Mouse (Mus musculus): ENCODE measurements around the gene Icam2.

Gene Icam2

DNA sequence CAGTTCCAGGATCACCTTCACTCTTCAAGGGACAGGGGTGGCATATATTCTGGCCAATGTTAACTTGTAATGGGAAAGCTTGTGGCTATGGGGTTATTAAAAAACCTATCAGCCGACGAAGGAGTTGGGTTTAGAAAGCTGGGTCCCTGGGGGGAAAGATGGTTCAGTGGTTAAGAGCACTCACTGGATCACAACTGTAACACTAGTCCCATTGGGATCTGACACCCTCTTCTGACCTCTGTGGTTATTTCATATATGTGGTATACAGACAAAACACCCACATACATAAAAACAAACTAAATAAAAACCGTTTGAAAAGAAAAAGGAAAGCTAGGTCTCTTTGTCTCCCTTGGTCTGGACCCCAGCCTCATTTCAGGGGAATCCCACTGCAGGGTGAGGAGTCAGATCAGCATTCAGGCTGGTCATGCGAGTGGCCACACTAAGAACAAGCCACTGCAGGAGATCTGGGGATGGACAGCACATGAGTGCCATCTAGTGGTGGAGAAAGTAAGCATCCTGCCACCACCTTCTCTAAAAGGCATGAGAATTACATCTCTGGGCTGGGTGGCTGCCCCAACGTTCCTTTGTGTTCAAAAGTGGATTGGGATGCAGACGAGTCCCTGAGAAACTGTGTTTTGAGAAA lies 3.8 kb upstream of the Icam2 start:
- peak; percentile 81 for DNase-seq (ENCODE audit: low read depth, low spot score)

DNA sequence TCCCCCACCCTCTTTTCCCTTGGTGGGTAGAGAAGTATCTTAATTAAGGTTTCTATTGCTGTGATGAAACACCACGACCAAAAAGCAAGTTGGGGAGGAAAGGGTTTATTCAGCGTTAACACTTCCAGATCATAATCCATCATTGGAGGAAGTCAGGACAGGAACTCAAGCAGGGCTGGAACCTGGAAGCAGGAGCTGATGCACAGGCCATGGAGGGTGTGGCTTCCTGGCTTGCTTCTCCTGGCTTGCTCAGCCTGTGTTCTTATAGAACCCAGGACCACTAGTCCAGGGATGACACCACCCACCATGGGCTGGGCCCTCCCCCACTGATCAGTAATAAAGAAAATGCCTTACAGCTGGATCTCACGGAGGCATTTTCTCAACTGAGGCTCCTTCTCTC lies 2.9 kb upstream of the Icam2 start:
- DNase-seq (ENCODE audit: low read depth, low spot score): no peak

DNA sequence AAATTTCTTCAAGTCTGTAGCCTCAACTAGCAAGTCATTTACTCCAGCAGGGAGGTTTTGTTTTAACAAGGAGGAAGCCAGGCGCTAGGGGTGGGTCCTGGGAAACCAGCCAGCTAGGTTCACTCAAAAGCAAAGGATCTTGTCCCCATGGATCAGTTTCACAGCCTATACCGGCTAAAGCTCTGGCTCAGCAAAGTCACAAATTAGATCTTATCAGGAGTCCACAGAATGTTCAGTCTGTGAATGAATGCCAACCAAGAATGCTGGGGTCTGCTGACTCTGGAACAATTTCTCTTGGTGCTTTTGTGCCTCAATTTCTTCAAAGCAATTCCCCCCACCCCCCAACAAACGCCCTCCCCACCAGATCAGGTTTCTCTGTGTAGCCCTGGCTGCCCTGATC lies 1.7 kb upstream of the Icam2 start:
- no peak for DNase-seq (ENCODE audit: low read depth, low spot score)

DNA sequence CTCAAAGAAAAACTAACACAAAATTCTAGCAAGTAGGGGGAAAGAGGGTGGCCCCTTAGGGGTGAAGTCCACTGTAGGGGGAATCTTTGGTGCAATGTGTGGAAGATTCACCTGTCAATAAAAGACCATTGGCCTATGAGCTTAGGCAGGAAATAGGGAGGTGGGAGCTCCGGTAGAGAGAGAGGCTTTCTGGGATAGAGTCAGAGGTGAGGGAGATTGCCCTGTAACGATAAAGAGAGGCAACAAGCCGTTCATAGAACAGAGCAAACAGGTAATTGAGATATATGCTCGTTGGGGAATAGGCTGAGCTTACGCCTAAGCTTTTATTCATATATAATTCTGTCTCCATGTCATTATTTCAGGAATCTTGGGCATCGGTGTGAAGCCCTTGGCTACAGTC lies 855 bp downstream of the Icam2 start:
- DNase-seq (ENCODE audit: low read depth, low spot score): no peak

DNA sequence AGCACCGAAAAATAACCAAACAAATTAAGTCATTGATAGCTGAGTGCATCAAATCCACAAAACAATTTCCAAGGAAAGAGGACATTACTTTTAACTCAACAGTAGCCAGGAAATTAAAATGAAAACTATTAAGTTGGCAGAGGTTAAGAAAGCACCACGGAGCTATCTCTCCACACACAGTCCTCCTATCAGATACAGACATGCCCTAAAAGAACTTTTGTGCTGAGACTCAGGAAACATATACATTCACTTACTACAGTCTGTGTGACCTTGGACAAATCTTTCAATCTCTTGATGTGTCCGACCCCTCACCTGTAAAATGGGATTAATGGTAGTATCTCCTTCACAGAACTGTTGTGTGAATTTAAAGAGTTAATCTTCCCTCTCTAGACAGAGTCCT lies 1.5 kb downstream of the Icam2 start:
- no peak for DNase-seq (ENCODE audit: low read depth, low spot score)

DNA sequence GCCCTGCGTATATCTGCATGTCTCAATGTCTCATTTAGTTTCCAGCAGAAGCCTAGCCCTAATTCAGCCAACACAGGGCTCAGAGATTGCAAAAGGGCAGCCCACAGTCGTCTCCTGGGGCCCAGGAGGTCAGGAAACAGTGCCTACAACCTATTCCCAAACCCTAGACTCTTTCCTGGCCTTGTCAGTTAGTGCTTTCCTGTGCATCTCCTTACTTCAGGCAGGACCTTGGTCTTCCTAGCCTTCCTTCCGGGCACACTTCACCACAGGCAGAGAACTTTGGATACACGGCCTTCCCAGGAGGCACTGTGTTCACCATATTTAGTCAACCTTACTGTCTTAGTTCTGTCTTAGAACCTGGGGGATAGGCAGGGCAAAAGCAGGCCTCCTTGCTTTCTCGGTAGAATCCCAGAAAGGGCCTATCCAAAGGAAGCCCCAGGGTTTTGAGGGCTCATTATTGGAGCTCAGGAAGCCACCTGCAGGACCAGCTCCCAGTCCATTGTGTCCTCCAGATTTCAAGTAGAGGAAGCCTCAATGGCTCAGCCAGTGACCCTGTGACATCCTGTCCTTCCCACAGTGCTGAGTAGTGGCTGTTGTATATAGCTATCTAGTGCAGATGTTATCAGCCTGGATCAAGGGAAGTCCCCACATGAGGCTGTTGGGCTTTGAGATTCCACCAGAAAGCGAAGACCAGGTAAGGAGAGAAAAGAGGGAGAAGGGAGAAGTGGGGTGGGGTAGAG lies 4.7 kb downstream of the Icam2 start:
- no peak for DNase-seq (ENCODE audit: low read depth, low spot score)

DNA sequence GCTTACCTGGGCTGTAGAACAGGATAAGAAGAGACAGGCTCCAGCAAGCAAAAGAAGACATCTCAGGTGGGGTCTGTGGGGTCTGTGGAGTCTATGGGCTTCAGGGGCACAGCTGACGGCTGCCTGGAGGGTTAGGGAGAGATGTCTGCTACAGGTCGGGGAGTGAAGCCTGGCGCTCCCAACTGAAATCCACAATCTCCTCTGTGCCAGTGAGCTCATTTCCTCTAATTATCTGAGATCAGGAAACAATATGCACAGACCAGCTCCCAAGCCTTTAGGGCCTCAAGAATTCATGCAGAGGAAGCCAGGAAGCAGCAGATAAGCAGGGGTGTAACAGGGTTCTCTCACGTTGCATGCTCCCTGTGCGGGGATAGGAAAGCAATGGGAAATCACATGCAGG lies 5.5 kb downstream of the Icam2 start:
- DNase-seq (ENCODE audit: low read depth, low spot score): no peak

DNA sequence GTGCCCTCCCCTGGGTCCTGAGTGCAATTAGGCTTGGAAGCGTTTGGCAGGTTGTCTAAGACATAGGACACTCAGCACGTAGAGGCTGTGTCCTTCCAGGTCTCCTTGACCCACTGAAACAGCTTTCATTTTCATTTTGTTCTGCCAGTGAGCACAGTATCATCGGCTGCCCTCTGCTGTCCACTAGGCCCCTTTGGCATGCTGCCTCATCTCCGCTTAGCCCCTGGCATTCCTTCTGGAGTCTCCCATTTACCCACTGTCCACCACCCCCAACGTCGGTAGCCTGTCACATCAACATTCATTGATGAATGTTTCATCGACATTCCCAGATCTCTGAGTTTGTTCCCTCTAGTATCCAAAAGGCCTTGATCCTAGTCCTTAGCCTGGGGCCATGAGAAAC lies 6.0 kb downstream of the Icam2 start:
- DNase-seq (ENCODE audit: low read depth, low spot score): no peak

DNA sequence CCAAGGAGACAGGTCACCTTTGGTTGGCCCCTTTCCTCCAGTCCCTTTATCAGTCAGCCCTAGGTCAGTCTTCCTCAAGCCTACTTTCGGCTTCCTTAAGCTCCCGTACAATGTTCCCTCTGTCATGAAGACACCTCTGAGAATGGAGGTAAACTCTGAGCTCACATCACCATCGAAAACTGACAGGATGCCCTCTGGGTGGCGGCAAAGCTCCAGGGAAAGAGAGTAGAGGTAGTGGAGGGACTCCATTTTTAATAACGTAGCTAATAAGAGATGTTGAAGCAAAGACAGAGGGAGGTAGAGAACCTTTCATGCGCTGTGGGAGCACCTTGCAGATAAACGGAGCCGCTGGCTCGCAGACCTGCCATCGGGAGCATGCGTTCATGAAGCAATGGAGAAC lies 6.9 kb downstream of the Icam2 start:
- DNase-seq (ENCODE audit: low read depth, low spot score): no peak

DNA sequence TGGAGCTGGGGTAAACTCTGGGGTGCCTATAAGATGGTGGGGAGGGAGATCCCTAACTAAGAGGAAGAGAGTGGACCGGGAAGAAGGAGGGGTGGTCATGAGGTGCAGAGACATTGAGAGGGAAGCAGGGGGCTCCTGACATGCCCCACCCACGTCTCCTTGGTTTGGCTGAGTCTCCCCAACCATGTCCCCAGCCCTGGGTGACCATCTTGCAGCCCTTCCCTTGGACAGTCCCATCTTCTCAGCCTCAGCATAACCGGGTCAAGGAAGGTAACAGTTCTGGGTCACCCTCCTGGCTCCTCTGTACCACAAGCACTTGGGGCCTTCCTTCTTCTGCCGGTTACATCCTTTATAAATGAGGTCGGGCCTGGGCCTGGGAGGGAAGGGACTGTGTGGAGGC lies 12.9 kb downstream of the Icam2 start:
- no peak for DNase-seq (ENCODE audit: low read depth, low spot score)

DNA sequence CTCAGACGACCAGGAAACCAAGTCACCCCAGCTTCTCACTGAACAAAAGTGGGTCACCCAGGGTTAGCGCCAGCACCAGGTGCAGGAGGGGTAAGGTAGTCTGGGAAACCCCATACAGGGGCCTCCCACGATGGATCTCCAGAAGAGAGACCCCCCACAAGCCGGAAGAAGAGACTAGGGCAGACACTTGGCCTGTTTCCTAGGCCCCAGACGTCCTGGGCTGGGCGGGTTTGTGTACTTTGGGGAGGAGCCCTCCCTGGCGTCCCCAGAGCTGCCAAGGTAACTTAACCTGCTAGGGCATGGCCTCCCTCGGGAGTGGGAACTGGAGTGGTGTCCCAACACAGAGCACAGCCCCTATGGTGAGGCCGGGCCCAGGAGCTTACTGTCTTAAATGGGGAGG lies 13.3 kb downstream of the Icam2 start:
- DNase-seq (ENCODE audit: low read depth, low spot score): no peak

DNA sequence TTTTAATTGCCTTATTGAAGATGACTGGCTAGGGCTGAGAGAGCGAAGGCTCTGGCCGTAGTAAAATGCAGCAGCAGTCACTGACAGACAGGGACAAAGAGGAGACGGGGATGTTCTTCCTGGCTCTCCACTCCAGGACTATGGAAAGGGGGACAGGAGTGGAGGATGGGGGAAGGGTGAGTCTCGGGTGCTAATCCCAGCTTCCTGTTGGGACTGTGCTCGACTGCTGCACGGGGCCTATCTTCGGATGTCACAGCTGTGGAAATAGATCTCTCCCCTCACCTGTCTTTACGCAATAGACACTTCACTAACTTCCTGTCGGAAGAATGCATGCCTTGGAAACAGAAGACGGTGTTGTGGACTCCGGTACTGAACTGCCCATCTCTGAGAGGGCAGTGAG lies 13.9 kb downstream of the Icam2 start:
- DNase-seq (ENCODE audit: low read depth, low spot score): no peak

DNA sequence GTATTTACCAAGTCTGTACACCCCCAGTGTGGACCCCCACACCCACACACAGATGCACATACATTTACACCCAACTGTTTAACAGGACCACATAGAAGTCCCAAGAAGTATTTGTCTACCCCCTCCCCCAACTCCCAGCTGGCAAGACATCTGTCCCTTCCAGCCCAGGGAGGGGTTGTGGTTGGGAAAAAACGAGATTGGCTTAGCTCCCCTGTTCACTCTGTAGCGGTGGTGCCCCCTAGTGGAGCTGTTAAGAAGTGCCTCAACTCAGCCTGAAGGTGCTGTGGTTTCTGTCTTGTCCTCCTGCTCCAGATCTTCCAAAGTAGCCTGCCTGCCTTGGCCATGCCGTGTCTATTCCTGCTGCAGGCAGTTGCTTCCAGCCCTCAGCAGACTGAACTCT lies 21.6 kb downstream of the Icam2 start:
- DNase-seq (ENCODE audit: low read depth, low spot score): peak; percentile 92

DNA sequence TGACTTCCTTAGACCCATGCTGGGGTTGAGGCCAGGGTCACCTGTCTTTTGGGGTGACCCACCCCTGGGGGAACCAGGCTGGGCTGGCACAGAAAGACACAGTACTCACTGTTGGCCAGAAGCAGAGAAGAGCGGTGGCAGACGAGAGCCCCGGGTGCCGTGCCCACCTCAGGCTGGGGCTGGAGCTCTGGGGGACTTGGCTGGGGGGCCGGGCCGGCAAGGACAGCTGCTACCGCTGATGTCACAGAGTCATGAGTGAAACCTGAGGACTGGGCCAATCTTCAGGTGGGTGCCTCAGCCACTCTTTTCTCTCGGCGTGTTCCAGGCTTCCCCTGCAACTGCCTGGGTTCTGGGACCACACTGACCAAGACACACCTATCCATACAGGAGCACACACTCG lies 22.5 kb downstream of the Icam2 start, which contains the start of gene Prr29:
Gene Prr29, plus strand, starts transcription at position 107 of the 400 bp plus-strand sequence.
- DNase-seq (ENCODE audit: low read depth, low spot score): peak; percentile 86

DNA sequence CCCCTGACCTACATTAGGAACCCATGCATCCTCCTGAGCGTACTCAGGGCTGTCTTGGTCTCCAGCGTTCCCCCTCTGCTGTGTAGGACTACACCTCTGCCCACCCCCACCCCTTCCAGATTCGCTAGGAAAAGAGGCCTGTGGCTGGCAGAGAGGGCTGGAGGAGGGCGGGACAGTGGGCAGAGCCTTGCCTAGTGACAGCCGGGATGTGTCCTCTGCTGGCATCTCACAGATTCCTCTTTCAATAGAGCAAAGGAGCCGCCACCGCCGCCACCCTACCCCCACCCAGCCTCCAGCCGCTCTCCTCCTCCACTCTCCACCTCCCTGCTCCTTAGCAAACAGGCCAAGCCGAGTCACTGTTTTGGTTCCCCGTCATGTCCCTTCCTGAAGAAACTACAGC lies 23.2 kb downstream of the Icam2 start:
- DNase-seq (ENCODE audit: low read depth, low spot score): peak; percentile 85

DNA sequence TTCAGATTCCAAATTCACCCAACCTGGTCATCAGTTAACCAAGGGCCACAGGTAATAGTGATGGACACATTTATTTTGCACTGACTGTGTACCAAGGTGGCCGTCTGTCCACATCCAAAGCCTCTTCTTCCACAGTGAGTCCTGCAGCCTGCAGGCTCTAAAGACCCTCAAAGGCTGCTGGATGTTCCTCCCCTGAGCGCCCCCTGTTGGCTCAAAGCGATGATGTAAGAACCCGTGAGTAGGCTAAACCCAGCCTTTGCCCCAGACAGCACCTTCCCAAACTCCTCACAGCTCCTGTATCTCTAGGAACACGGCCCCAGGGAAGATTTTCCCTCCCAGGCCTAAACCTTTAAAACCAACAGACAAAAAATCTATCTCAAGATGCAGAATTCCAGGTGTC lies 28.5 kb downstream of the Icam2 start:
- DNase-seq (ENCODE audit: low read depth, low spot score): no peak

DNA sequence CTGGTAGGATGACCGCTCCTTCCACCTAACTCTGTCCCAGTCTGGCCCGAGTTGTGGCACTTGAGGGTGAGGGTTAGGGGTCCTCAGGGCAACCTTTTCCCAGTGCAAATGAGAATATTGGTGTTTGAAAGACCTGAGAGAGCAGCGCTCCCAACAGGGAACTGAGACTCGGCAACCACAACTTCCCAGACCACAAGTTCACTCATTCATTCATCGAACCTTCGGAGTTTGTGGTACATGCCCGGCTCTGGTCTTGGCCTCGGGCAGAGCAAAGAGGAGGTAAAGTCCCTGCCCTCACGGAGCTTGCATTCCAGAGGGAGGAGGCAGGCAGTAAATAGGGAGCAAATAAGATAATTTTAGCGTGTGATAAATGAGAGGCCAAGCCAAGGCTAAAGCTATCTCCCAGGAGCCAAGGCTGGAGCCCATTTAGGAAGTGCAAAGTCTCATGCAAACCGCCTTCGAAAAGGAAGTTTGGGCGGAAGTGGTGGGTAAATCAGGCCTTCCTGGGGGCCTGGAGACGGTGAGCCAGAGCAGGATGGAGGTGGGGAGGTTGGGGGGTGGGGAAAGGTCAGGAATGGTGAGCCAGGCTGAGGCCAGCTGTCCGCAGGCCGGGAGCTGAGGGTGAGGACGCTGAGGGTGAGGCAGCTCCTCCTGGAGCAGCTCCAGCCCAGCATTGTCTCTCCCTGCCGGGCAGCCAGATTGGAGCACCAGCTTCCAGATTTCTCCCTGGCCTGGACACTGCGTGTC lies 32.3 kb downstream of the Icam2 start:
- no peak for DNase-seq (ENCODE audit: low read depth, low spot score)

DNA sequence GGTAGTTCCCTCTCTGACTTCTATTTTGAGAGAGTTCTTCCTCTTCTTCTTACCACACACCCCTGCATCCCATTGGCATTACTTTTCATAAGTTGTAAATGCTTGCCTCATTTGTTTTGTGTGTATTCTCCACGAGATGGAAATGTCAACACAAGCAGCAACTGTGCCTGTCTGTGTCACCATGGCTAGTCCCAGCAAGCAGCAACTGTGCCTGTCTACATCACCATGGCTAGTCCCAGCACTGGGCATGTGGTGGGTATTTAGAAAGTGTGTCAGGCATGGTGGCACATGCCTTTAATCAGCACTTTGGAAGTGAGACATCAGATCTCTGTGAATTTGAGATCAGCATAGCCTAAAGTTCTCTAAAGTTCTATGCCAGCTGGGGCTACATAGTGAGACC lies 33.7 kb downstream of the Icam2 start:
- DNase-seq (ENCODE audit: low read depth, low spot score): no peak

DNA sequence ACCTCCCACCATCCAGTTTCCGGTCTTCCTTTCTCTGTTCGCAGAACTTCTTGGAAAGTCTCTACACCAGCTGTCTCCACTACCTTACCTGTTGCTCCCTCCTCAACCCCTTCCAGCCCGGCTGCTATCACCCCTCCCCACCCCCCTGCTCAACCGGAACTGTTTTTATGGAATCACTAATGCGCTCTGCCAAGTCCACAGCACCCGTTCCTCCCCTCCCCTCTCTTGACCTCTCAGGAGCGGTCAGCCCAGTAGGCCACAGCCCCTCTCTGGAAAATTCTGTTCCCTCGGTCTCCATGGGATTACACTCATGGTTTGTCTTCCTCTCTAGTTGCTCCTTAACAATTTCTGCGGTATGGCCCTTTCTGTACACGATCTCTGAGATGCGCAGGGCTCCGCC lies 34.7 kb downstream of the Icam2 start, which contains the start of gene Scn4a:
Gene Scn4a, minus strand, starts transcription at position 101 of the 400 bp plus-strand sequence.
- no peak for DNase-seq (ENCODE audit: low read depth, low spot score)

DNA sequence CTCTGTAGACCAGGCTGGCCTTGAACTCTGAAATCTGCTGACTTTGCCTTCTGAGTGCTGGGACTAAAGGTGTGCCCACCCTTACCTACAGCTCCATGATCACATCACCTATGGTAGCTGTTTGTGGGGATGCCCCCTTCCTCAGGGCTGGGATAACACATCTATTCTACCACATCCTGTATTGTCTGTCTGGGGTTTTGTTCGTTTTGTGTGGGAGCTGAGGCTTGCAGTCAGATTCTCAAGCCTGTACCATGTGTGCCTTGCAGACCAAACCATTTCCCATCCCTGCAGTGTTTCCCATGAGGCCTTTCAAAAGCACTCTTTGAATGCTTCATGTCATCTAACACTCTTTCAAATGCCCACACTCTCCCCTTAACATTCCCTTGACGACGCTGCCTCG lies 35.9 kb downstream of the Icam2 start:
- no peak for DNase-seq (ENCODE audit: low read depth, low spot score)

DNA sequence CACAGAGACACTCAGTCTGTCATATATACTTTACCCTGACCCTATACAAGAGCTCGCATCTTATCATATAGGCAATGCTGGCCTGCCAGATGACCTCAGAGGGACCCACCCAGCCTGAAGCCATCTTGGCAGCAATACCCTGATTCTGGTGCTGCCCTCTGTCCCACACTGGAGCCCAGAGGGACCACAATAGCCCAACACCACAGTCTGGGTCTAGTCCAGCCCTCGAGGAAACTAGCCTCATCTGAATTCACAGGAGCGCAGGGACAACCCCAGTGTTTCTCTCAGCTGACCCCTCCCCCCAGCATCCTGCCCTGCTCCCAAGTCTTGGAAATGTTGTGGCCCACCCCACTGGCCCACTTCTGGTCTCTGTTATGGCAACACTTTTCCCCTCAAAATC lies 36.6 kb downstream of the Icam2 start:
- DNase-seq (ENCODE audit: low read depth, low spot score): no peak

DNA sequence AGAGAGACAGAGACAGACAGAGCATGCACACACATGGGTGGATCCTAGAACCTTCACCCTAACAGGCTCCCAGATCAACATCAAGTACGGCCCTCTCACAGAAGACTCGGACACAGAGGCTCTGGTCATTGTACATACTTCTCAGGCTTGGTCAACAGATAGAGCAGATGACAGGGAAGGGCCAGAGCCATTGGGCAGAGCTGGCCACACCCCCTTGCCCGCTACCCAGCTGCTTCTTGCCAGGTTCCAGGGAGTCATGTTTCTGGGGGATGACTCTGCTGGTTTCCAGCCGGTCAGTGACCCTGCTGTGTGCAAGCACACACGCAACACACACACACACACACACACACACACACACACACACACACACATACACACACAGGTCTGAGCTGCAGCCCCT lies 37.0 kb downstream of the Icam2 start:
- peak; percentile 93 for DNase-seq (ENCODE audit: low read depth, low spot score)

DNA sequence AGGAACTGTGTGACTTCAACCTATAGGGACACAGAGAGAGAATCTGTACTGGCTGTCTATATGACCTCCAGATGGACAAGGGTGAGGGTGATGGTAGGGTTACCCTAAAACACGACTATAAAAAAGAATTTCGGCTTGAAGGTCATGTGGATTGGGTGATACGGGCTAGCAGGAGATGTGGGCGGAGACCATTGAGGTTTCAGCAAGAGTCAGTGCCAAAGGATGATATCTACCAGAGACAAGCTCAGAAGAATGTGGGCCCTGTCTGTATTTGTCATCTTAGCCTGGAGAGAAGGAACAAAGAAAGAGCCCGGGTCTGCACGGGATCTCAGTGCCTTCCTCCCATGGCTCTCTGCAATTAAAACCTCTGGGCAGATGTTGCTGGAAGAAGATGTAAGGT lies 38.1 kb downstream of the Icam2 start:
- no peak for DNase-seq (ENCODE audit: low read depth, low spot score)
